Mouse (Mus musculus) thymus, adult 2 months (tissue): ENCODE measurements around the gene Naa60.

Experiments
- CTCF ChIP-seq: fragments of 200-500 bp; IDR thresholded peaks from 2 replicates; pipeline ENCODE4 v1.5.1; 2012; ENCODE audit warnings: mild to moderate bottlenecking, control low read depth, low read length, moderate library complexity, borderline replicate concordance; ENCODE audit not compliant: control insufficient read depth, poor library complexity, insufficient read depth; ENCODE audit errors: extremely low read depth
- POLR2A ChIP-seq: fragments of 200-500 bp; IDR thresholded peaks from 2 replicates; pipeline ENCODE4 v1.6.1; 2012; ENCODE audit warnings: mild to moderate bottlenecking, low read length, control low read depth, moderate library complexity; ENCODE audit not compliant: control insufficient read depth, poor library complexity, insufficient read depth; ENCODE audit errors: extremely low read depth

- TF ChIP-seq CTCF: no peak
- no peak for TF ChIP-seq POLR2A
Observed at GRCm38 (mm10) chr16:3855776-3856175, 16.4 kb upstream of the Naa60 start.
